Mouse (Mus musculus) B cell, adult 62 days (primary cell): ENCODE data around the gene Acvr1. TPM values are rescaled to one million over a fixed set of nuclear protein-coding genes. Genes with fewer than 3 reads are reported as not detected.

Source experiments
- total RNA-seq: library from RNA; stranded (reverse); gene quantifications from 4 replicates; pipeline ENCODE4 v1.2.4, GENCODE M21; 2023

Acvr1 gene
- not detected in 4 replicates for total RNA-seq

DNA sequence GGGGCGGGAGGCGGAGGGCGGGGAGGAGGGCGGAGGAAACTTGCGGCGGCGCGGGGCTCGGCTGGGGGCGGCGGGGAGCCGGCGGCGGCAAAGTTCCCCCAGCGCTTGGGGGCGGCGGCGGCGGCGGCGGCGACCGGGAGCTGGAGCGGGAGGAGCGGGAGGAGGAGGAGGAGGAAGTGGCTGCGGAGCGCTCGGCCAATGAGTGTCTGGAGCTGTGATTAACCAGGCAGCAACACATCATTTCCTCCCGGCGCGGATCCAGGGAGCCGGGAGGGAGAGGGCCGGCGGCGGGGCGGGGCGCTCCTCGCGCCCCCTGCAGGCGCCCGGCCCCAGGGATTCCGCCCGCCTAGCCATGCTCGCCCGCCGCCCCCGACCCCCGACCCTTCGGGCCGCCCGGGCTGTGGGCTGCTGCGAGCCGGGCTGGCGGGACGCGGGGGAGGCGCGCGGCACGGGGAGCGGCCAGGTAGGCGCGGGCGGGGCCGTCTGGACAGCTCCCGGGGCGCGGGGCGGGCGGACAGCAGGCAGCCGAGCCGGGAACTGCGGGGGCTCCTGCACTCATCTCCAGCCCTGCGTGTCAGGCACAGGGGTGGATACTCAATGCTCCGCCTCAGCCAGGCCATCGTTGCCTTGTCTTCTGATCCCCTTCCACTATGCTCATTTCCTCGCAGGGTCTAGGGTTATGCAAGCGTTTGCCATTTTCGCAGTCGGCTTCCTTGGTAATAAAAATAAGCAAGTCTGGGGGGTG is at the start of gene Acvr1, which contains the start of gene Upp2:
Acvr1 (minus strand) TSS at position 92 of the 745 bp plus-strand sequence.
Upp2 (plus strand) TSS at position 233 of the 745 bp plus-strand sequence.

DNA sequence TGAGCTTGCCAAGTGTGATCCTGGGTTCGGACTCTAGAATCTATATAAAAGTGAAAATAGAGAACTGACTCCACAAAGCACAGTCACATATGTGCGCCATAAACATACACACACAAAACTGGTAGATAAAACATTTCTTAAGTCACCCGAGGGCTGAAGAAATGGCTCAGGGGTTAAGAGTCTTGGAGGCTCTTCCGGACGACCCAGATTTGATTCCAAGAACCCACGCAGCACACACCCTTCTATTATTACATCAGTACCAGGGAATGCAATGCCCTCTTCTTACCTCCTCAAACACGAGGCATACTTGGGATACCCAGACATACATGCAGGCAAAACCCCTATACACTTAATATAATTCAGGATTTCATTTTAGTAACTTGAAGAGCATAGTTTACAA is 97.1 kb downstream of the Acvr1 start, which contains the start of gene Gm17409:
Gm17409 (plus strand) TSS at position 301 of the 400 bp plus-strand sequence.

DNA sequence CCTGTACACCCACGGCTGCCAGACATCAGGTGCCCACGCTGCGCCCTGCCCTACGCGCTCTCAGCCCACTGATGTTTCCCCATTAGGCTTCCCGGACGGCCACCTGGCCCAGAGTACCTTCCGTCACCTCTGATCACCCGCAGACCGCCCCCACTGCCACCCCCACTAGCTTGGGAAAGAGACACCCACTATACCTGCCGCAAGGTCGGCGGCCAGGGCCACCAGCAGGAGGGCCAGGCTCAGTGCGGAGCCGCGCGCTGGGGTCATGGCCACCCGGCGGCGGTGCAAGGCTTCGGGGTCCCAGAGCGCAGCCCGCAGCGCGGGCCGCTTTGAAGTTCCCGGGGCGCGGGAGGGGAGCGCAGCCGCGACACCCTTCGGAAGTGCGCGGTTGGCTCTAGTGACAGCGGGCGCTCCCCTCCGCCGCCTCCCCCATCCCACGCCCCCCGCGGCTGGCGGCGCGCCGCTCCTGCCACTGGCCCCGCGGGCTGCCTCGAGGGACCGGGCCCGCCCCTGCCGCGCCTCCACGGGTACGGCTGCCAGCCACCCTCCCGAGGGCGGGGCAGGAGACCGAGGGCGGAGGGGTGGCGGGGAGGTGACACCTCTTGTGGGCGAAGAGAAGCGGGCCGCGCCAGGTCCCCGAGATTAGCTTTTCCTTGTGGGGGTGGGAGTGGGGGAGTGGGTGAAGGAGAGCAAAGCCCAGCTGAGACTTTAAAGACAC is 209.4 kb downstream of the Acvr1 start, which contains the start of gene Acvr1c:
Acvr1c (minus strand) TSS at position 482 of the 718 bp plus-strand sequence.

Other genes starting within 250 kb of the Acvr1 start
- 0.12 TPM in 1 of 4 replicates, not detected in the others for gene Acvr1c, start 209.3 kb downstream of the Acvr1 start, total RNA-seq
- gene Gm17409, start 97.0 kb downstream of the Acvr1 start, total RNA-seq, result not detected in 4 replicates
- gene Upp2, start 141 bp upstream of the Acvr1 start, total RNA-seq, result not detected in 4 replicates